Mouse (Mus musculus): ENCODE measurements around the gene Grrp1. TPM values are rescaled to one million over a fixed set of nuclear protein-coding genes. Genes with fewer than 3 reads are reported as not detected.
A peak's percentile ranks its signal among the peaks of the same experiment; 100 is the strongest.
"Not testable (repeated sequence)": the region's sequence is repeated elsewhere in the genome, so short reads cannot be mapped to it uniquely, and the experiment has no call there.

The Grrp1 gene
- 12.2 and 12.8 TPM in 2 replicates for polyA plus RNA-seq (2015; fragmentation: Nextera tagmentation; extraction: Ambion mirVana)

GRCm38 (mm10) chr4:134253722-134254324, at the start of gene Grrp1:
Gene Grrp1, minus strand, starts transcription at chr4:134254106.
- Histone ChIP-seq H3K27ac (ENCODE audit: low read length) (peak within 1 kb of the TSS; percentile 67), H3K4me1 (ENCODE audit: insufficient read depth, low read length) (peaks cover 64% of the 10 kb centered on the region), H3K27me3 (ENCODE audit: insufficient read depth, low read length) (peaks cover 46% of the 10 kb centered on the region), H3K4me3 (ENCODE audit: low read length) (peak within 1 kb of the TSS; percentile 52), H3K4me2 (replicated peaks; ENCODE audit: low read depth, low read length) (peak within 1 kb of the TSS; percentile 92), H3K36me3 (ENCODE audit: insufficient read depth, low read length) (no peaks in the 10 kb centered on the region), H3K9ac (replicated peaks; ENCODE audit: low read length) (peak within 1 kb of the TSS; percentile 53), H3K9me3 (ENCODE audit: low read length) (no peaks in the 10 kb centered on the region)
- whole genome bisulfite sequencing: 2% methylated on average over 13 of the region's 13 CpGs
- ATAC-seq (ENCODE audit: low FRiP score, low TSS enrichment): no peak

GRCm38 (mm10) chr4:134302084-134302483, 48.2 kb upstream of the Grrp1 start:
- Histone ChIP-seq H3K9ac (replicated peaks; ENCODE audit: low read length) (no peak overlapping the region), H3K4me2 (replicated peaks; ENCODE audit: low read depth, low read length) (no peak overlapping the region), H3K4me3 (ENCODE audit: low read length) (no peak overlapping the region), H3K9me3 (ENCODE audit: low read length) (no peaks in the 10 kb centered on the region), H3K36me3 (ENCODE audit: insufficient read depth, low read length) (no peaks in the 10 kb centered on the region), H3K27ac (ENCODE audit: low read length) (no peak overlapping the region), H3K4me1 (ENCODE audit: insufficient read depth, low read length) (peaks cover 2% of the 10 kb centered on the region; the same call in 1 of the 2 replicates), H3K27me3 (ENCODE audit: insufficient read depth, low read length) (no peaks in the 10 kb centered on the region)
- no peak for ATAC-seq (ENCODE audit: low FRiP score, low TSS enrichment)
- WGBS: 72% methylated on average over 5 of the region's 5 CpGs

- Histone ChIP-seq H3K36me3 (ENCODE audit: insufficient read depth, low read length) (no peaks in the 10 kb centered on the region), H3K4me2 (replicated peaks; ENCODE audit: low read depth, low read length) (no peak overlapping the region), H3K4me3 (ENCODE audit: low read length) (no peak overlapping the region), H3K4me1 (ENCODE audit: insufficient read depth, low read length) (no peaks in the 10 kb centered on the region), H3K9ac (replicated peaks; ENCODE audit: low read length) (no peak overlapping the region), H3K27ac (ENCODE audit: low read length) (no peak overlapping the region), H3K9me3 (ENCODE audit: low read length) (peaks cover 3% of the 10 kb centered on the region; the same call in 1 of the 2 replicates), H3K27me3 (ENCODE audit: insufficient read depth, low read length) (no peaks in the 10 kb centered on the region)
- 59% methylated on average over 9 of the region's 9 CpGs for WGBS
- ATAC-seq (ENCODE audit: low FRiP score, low TSS enrichment): no peak
Observed at GRCm38 (mm10) chr4:134300316-134300715, 46.4 kb upstream of the Grrp1 start.

- 59% methylated on average over 4 of the region's 4 CpGs for WGBS
- no peaks in the 10 kb centered on the region for H3K4me1 ChIP-seq (ENCODE audit: insufficient read depth, low read length)
Observed at GRCm38 (mm10) chr4:134299498-134299810, 45.5 kb upstream of the Grrp1 start.

GRCm38 (mm10) chr4:134298626-134299497, 45.0 kb upstream of the Grrp1 start:
- no peak for ATAC-seq (ENCODE audit: low FRiP score, low TSS enrichment)
- H3K4me1 ChIP-seq (ENCODE audit: insufficient read depth, low read length): no peaks in the 10 kb centered on the region
- no peak overlapping the region for H3K4me3 ChIP-seq (ENCODE audit: low read length)
- no peak overlapping the region for H3K4me2 ChIP-seq (replicated peaks; ENCODE audit: low read depth, low read length)
- H3K36me3 ChIP-seq (ENCODE audit: insufficient read depth, low read length): no peaks in the 10 kb centered on the region
- H3K27me3 ChIP-seq (ENCODE audit: insufficient read depth, low read length): no peaks in the 10 kb centered on the region
- H3K9me3 ChIP-seq (ENCODE audit: low read length): peaks cover 3% of the 10 kb centered on the region; the same call in 1 of the 2 replicates
- WGBS: 77% methylated on average over 19 of the region's 19 CpGs
- no peak overlapping the region for H3K27ac ChIP-seq (ENCODE audit: low read length)
- H3K9ac ChIP-seq (replicated peaks; ENCODE audit: low read length): no peak overlapping the region

More at GRCm38 (mm10) chr4:134299498-134299810, 45.5 kb upstream of the Grrp1 start:
- Histone ChIP-seq H3K4me2 (replicated peaks; ENCODE audit: low read depth, low read length) (no peak overlapping the region), H3K27me3 (ENCODE audit: insufficient read depth, low read length) (no peaks in the 10 kb centered on the region), H3K36me3 (ENCODE audit: insufficient read depth, low read length) (no peaks in the 10 kb centered on the region), H3K27ac (ENCODE audit: low read length) (no peak overlapping the region), H3K4me3 (ENCODE audit: low read length) (no peak overlapping the region), H3K9ac (replicated peaks; ENCODE audit: low read length) (no peak overlapping the region), H3K9me3 (ENCODE audit: low read length) (peaks cover 3% of the 10 kb centered on the region; the same call in 1 of the 2 replicates)
- no peak for ATAC-seq (ENCODE audit: low FRiP score, low TSS enrichment)

- no peak overlapping the region for H3K4me3 ChIP-seq (ENCODE audit: low read length)
- WGBS: 85% methylated on average over 8 of the region's 8 CpGs
- H3K9ac ChIP-seq (replicated peaks; ENCODE audit: low read length): no peak overlapping the region
- H3K4me2 ChIP-seq (replicated peaks; ENCODE audit: low read depth, low read length): no peak overlapping the region
- no peak for ATAC-seq (ENCODE audit: low FRiP score, low TSS enrichment)
- H3K27me3 ChIP-seq (ENCODE audit: insufficient read depth, low read length): peaks cover 5% of the 10 kb centered on the region; the same call in 1 of the 2 replicates
- H3K36me3 ChIP-seq (ENCODE audit: insufficient read depth, low read length): no peaks in the 10 kb centered on the region
- H3K27ac ChIP-seq (ENCODE audit: low read length): no peak overlapping the region
- H3K9me3 ChIP-seq (ENCODE audit: low read length): peaks cover 3% of the 10 kb centered on the region; the same call in 1 of the 2 replicates
- H3K4me1 ChIP-seq (ENCODE audit: insufficient read depth, low read length): no peaks in the 10 kb centered on the region
Observed at GRCm38 (mm10) chr4:134297369-134297768, 43.5 kb upstream of the Grrp1 start.

GRCm38 (mm10) chr4:134296523-134296922, 42.6 kb upstream of the Grrp1 start:
- Histone ChIP-seq H3K9ac (replicated peaks; ENCODE audit: low read length) (no peak overlapping the region), H3K27me3 (ENCODE audit: insufficient read depth, low read length) (peaks cover 6% of the 10 kb centered on the region; the same call in 1 of the 2 replicates), H3K36me3 (ENCODE audit: insufficient read depth, low read length) (no peaks in the 10 kb centered on the region), H3K4me3 (ENCODE audit: low read length) (no peak overlapping the region), H3K9me3 (ENCODE audit: low read length) (peaks cover 3% of the 10 kb centered on the region; the same call in 1 of the 2 replicates), H3K4me1 (ENCODE audit: insufficient read depth, low read length) (no peaks in the 10 kb centered on the region), H3K27ac (ENCODE audit: low read length) (no peak overlapping the region), H3K4me2 (replicated peaks; ENCODE audit: low read depth, low read length) (no peak overlapping the region)
- no peak for ATAC-seq (ENCODE audit: low FRiP score, low TSS enrichment)
- 87% methylated on average over 4 of the region's 4 CpGs for WGBS

GRCm38 (mm10) chr4:134296096-134296495, 42.2 kb upstream of the Grrp1 start:
- H3K36me3 ChIP-seq (ENCODE audit: insufficient read depth, low read length); H3K4me2 ChIP-seq (replicated peaks; ENCODE audit: low read depth, low read length); H3K4me3 ChIP-seq (ENCODE audit: low read length); H3K4me1 ChIP-seq (ENCODE audit: insufficient read depth, low read length); ATAC-seq (ENCODE audit: low FRiP score, low TSS enrichment); H3K9ac ChIP-seq (replicated peaks; ENCODE audit: low read length); H3K27ac ChIP-seq (ENCODE audit: low read length); H3K27me3 ChIP-seq (ENCODE audit: insufficient read depth, low read length); H3K9me3 ChIP-seq (ENCODE audit: low read length): not testable (repeated sequence)
- 82% methylated on average over 4 of the region's 4 CpGs for WGBS

- H3K36me3 ChIP-seq (ENCODE audit: insufficient read depth, low read length): no peaks in the 10 kb centered on the region
Observed at GRCm38 (mm10) chr4:134293692-134294163, 39.8 kb upstream of the Grrp1 start.

More at GRCm38 (mm10) chr4:134293692-134294163, 39.8 kb upstream of the Grrp1 start:
- no peak for ATAC-seq (ENCODE audit: low FRiP score, low TSS enrichment)
- Histone ChIP-seq H3K4me2 (replicated peaks; ENCODE audit: low read depth, low read length) (no peak overlapping the region), H3K27ac (ENCODE audit: low read length) (no peak overlapping the region), H3K9me3 (ENCODE audit: low read length) (peaks cover 3% of the 10 kb centered on the region; the same call in 1 of the 2 replicates), H3K9ac (replicated peaks; ENCODE audit: low read length) (no peak overlapping the region), H3K4me3 (ENCODE audit: low read length) (no peak overlapping the region), H3K27me3 (ENCODE audit: insufficient read depth, low read length) (peaks cover 6% of the 10 kb centered on the region; the same call in 1 of the 2 replicates), H3K4me1 (ENCODE audit: insufficient read depth, low read length) (peaks cover 7% of the 10 kb centered on the region)
- WGBS: 59% methylated on average over 9 of the region's 9 CpGs
